In the genomic region with DNA sequence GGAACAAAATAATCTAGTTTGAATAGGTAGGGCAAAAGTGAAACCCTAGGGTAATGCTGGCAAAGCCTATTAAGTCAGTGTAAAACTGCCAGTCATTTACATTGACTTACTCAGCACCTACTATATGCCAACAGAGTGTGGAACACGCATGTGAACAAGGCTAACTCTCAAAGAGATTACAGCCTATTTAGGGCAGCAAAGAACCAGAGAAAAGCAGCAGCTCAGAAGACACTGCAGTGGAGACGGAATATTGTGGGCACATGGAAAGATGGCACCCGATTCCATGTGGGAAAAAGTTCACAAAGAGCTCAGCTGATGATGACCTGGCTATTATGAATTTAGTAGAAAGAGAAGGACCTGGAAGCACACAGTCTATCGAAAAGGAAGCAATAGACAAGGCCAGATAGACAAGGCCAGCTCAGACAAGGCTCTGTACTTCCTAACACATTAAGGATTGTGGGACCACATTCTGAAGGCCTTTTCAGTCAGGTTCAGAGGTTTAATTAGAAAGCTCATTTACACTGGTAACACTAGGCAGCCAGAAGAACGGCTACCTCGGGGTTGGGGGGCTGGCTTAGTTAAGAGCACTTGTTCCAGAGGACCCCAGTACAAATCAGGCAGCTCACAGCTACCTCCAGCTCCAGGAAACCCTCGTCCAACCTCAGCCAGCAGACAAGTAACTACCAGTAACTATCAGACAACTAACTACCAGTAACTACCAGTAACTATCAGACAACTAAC, we compare ENCODE assay signal across 17 mouse cellular contexts. TPM values are rescaled to one million over a fixed set of nuclear protein-coding genes. Genes with fewer than 3 reads are reported as not detected.
DNase-seq lines count a peak whose midpoint lies in the region; ATAC-seq and TF ChIP-seq lines count a peak whose summit lies in the region.
"Had no signal": no experiment of that assay in that cellular context is flagged by ENCODE, and none has a peak within 500 bp of the region (broad histone marks: within the 10 kb centered on the region; RNA-seq: fewer than 3 reads in every experiment).

No protein-coding gene starts in this region.

- no peak for ATAC-seq in liver, embryonic 11.5 days (replicated peaks; ENCODE audit: low FRiP score)
- ATAC-seq in erythroblast, adult 5-6 weeks (replicated peaks; ENCODE audit: low FRiP score, poor library complexity, severe bottlenecking): 0 out of 2 replicates have a peak, but pooled peaks have one; percentile 37
- ATAC-seq in liver, postnatal 0 days: no peak
- no peak for ATAC-seq in granulocyte monocyte progenitor cell, adult 5-6 weeks (replicated peaks; ENCODE audit: poor library complexity, severe bottlenecking)
- no peak for ATAC-seq in kidney, embryonic 16.5 days (ENCODE audit: low FRiP score, low TSS enrichment)

- peak overlapping the region; percentile 3; the same call in 1 of the 2 replicates for H3K9ac ChIP-seq in liver, embryonic 11.5 days (ENCODE audit: low read depth, low read length)
- no peak overlapping the region for H3K9ac ChIP-seq in liver, postnatal 0 days (replicated peaks)
- H3K9ac ChIP-seq in kidney, embryonic 16.5 days (replicated peaks; ENCODE audit: low read length): no peak overlapping the region
- H3K9ac ChIP-seq: limb, embryonic 15.5 days had no signal

- 68% methylated on average over 7 of the region's 7 CpGs for WGBS in liver, embryonic 11.5 days
- WGBS in liver, postnatal 0 days (ENCODE audit: insufficient replicate concordance): 64% methylated on average over 7 of the region's 7 CpGs
- 78% methylated on average over 7 of the region's 7 CpGs for WGBS in kidney, embryonic 16.5 days

- H3K4me1 ChIP-seq in liver, embryonic 11.5 days (replicated peaks; ENCODE audit: control insufficient read depth, insufficient read depth, low read length): peaks cover 10% of the 10 kb centered on the region
- H3K4me1 ChIP-seq in liver, postnatal 0 days (ENCODE audit: insufficient read depth): peaks cover 29% of the 10 kb centered on the region
- H3K4me1 ChIP-seq in kidney, embryonic 16.5 days (ENCODE audit: insufficient read depth, low read length): peaks cover 15% of the 10 kb centered on the region

- intact Hi-C loops in heart, postnatal 25 days (cut with DNase I): no loop called here

- no peak overlapping the region for H3K4me3 ChIP-seq in liver, embryonic 11.5 days (ENCODE audit: low read depth, low read length)
- no peak overlapping the region for H3K4me3 ChIP-seq in liver, postnatal 0 days (ENCODE audit: low read depth, low read length)
- H3K4me3 ChIP-seq in kidney, embryonic 16.5 days (ENCODE audit: low read length): no peak overlapping the region
- H3K4me3 ChIP-seq: left cerebral cortex, adult 2 months; limb, embryonic 15.5 days had no signal

- TF ChIP-seq CTCF in liver, postnatal 0 days (IDR thresholded peaks at IDR 0.05; ENCODE audit: low read depth): no peak

- no peak for TF ChIP-seq EP300 in liver, postnatal 0 days (IDR thresholded peaks at IDR 0.05; ENCODE audit: low read depth)

- H3K4me2 ChIP-seq in liver, embryonic 11.5 days: peak overlapping the region; percentile 45
- no peak overlapping the region for H3K4me2 ChIP-seq in liver, postnatal 0 days (ENCODE audit: low read depth, low read length)
- no peak overlapping the region for H3K4me2 ChIP-seq in kidney, embryonic 16.5 days (replicated peaks; ENCODE audit: low read depth, low read length)
- H3K4me2 ChIP-seq: limb, embryonic 15.5 days had no signal

- H3K27me3 ChIP-seq in liver, embryonic 11.5 days (replicated peaks; ENCODE audit: control insufficient read depth, insufficient read depth, low read length): no peaks in the 10 kb centered on the region
- H3K27me3 ChIP-seq in liver, postnatal 0 days (ENCODE audit: insufficient read depth, low read length): no peaks in the 10 kb centered on the region
- no peaks in the 10 kb centered on the region for H3K27me3 ChIP-seq in kidney, embryonic 16.5 days (ENCODE audit: insufficient read depth, low read length)
- H3K27me3 ChIP-seq: limb, embryonic 15.5 days had no signal

- H3K9me3 ChIP-seq in liver, embryonic 11.5 days (ENCODE audit: control insufficient read depth, low read length): no peaks in the 10 kb centered on the region
- no peaks in the 10 kb centered on the region for H3K9me3 ChIP-seq in liver, postnatal 0 days (ENCODE audit: low read length)
- no peaks in the 10 kb centered on the region for H3K9me3 ChIP-seq in kidney, embryonic 16.5 days (ENCODE audit: low read length)
- H3K9me3 ChIP-seq: hindbrain, embryonic 10.5 days; limb, embryonic 15.5 days had no signal

- H3K27ac ChIP-seq in liver, embryonic 11.5 days (ENCODE audit: low read depth, low read length): no peak overlapping the region
- peak overlapping the region; percentile 39; the same call in 1 of the 2 replicates for H3K27ac ChIP-seq in liver, postnatal 0 days (ENCODE audit: low read depth)
- no peak overlapping the region for H3K27ac ChIP-seq in kidney, embryonic 16.5 days (ENCODE audit: low read length)
- H3K27ac ChIP-seq: hindbrain, embryonic 10.5 days; left cerebral cortex, adult 2 months; limb, embryonic 15.5 days had no signal

- no peaks in the 10 kb centered on the region for H3K36me3 ChIP-seq in liver, embryonic 11.5 days (ENCODE audit: control insufficient read depth, insufficient read depth, low read length)
- no peaks in the 10 kb centered on the region for H3K36me3 ChIP-seq in liver, postnatal 0 days (replicated peaks; ENCODE audit: insufficient read depth, low read length)
- no peaks in the 10 kb centered on the region for H3K36me3 ChIP-seq in kidney, embryonic 16.5 days (ENCODE audit: insufficient read depth, low read length)
- H3K36me3 ChIP-seq: limb, embryonic 15.5 days had no signal

- peak; percentile 78 for DNase-seq in heart, adult 11 months
- DNase-seq in heart, postnatal 25 days (ENCODE audit: low spot score): no peak
- DNase-seq in liver, embryonic 11.5 days (ENCODE audit: low spot score): no peak
- DNase-seq in liver: no peak
- no peak for DNase-seq in liver, postnatal 0 days
- DNase-seq: adrenal gland, postnatal 25 days; cerebellum, adult 11 months; kidney, adult 2 months; lung, postnatal 4 days; right cerebral cortex, adult 18-20 months; thymus, adult 18-20 months had no signal

RNA-seq across cellular contexts. Expression of a gene that starts 2.7 kb away (rescaled TPM):
- total RNA-seq in heart, postnatal 25 days (2021): 1 to 10 TPM; 2.1 to 3.0 TPM
- polyA plus RNA-seq in liver, embryonic 11.5 days (2014; fragmentation: Nextera tagmentation; extraction: Ambion mirVana): 1.1 and 1.4 TPM in 2 replicates
- not detected in 2 replicates for total RNA-seq in erythroblast, adult 5-6 weeks (2015; ENCODE audit: low replicate concordance)
- not detected in 2 replicates for total RNA-seq in erythroblast, adult 5-6 weeks (2017; ENCODE audit: low replicate concordance)
- 1.7 and 1.8 TPM in 2 replicates for polyA plus RNA-seq in liver, postnatal 0 days (2015; fragmentation: Nextera tagmentation; extraction: Ambion mirVana)
- not detected in 2 replicates for total RNA-seq in granulocyte monocyte progenitor cell, adult 5-6 weeks (2014; fragmentation: Nextera tagmentation)
- 0.36 TPM in 1 of 2 replicates, not detected in the other for total RNA-seq in granulocyte monocyte progenitor cell, adult 5-6 weeks (2017)
- polyA plus RNA-seq in kidney, embryonic 16.5 days (2015; fragmentation: Nextera tagmentation; extraction: Ambion mirVana): 2.6 and 3.5 TPM in 2 replicates

RNA-seq across cellular contexts. Expression of a gene that starts 3.0 kb away (rescaled TPM):
- 10 to 100 TPM; 14.9 to 15.6 TPM for total RNA-seq in heart, postnatal 25 days (2021)
- polyA plus RNA-seq in liver, embryonic 11.5 days (2014; fragmentation: Nextera tagmentation; extraction: Ambion mirVana): 26.7 and 28.0 TPM in 2 replicates
- 21.1 and 34.4 TPM in 2 replicates for total RNA-seq in erythroblast, adult 5-6 weeks (2015; ENCODE audit: low replicate concordance)
- 32.7 and 42.7 TPM in 2 replicates for total RNA-seq in erythroblast, adult 5-6 weeks (2017; ENCODE audit: low replicate concordance)
- 11.7 and 13.7 TPM in 2 replicates for polyA plus RNA-seq in liver, postnatal 0 days (2015; fragmentation: Nextera tagmentation; extraction: Ambion mirVana)
- 8.1 and 14.1 TPM in 2 replicates for total RNA-seq in granulocyte monocyte progenitor cell, adult 5-6 weeks (2014; fragmentation: Nextera tagmentation)
- 14.5 and 21.0 TPM in 2 replicates for total RNA-seq in granulocyte monocyte progenitor cell, adult 5-6 weeks (2017)
- 31.7 and 40.1 TPM in 2 replicates for polyA plus RNA-seq in kidney, embryonic 16.5 days (2015; fragmentation: Nextera tagmentation; extraction: Ambion mirVana)
